Mouse (Mus musculus): ENCODE data around the gene Mto1. TPM values are rescaled to one million over a fixed set of nuclear protein-coding genes. Genes with fewer than 3 reads are reported as not detected.
A peak's percentile ranks its signal among the peaks of the same experiment; 100 is the strongest.
"Not testable (repeated sequence)": the region's sequence is repeated elsewhere in the genome, so short reads cannot be mapped to it uniquely, and the experiment has no call there.

Mto1 gene
- polyA plus RNA-seq, 1 experiment from 2014 or later: 26.7 TPM

DNA sequence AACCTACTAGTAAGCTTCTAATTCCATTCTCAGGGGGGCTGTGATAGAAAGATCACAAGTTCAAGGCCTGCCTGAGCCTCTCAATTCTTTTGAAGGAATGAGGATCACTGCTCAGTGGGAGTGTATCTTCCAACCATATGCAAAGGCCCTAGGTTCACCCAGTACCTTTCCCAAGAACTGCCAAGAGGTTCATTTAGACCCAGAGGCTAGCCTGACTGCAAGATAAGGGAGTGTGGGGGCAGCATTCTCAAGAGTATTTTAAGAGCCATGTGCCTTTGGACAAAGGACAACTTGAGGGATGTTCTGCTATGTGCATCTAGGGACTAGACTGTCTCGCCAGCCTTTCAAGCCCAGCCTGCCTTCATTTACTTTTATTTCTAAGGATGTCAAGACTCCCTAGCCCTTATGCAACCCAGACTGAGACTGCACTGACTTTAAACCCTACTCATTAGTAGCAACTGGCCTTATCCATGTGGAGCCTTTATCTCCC, 28.6 kb downstream of the Mto1 start:
- H3K4me2 ChIP-seq: no peak overlapping the region
- no peaks in the 10 kb centered on the region for H3K27me3 ChIP-seq
- 19% methylated on average over 1 of the region's 1 CpGs for WGBS
- H3K4me3 ChIP-seq (replicated peaks): no peak overlapping the region
- H3K4me1 ChIP-seq: peaks cover 5% of the 10 kb centered on the region
- no peak for ATAC-seq (replicated peaks; ENCODE audit: low FRiP score)
- peaks cover 73% of the 10 kb centered on the region for H3K36me3 ChIP-seq
- H3K9me3 ChIP-seq (replicated peaks): no peaks in the 10 kb centered on the region
- H3K9ac ChIP-seq: no peak overlapping the region
- H3K27ac ChIP-seq: peak overlapping the region; percentile 55

DNA sequence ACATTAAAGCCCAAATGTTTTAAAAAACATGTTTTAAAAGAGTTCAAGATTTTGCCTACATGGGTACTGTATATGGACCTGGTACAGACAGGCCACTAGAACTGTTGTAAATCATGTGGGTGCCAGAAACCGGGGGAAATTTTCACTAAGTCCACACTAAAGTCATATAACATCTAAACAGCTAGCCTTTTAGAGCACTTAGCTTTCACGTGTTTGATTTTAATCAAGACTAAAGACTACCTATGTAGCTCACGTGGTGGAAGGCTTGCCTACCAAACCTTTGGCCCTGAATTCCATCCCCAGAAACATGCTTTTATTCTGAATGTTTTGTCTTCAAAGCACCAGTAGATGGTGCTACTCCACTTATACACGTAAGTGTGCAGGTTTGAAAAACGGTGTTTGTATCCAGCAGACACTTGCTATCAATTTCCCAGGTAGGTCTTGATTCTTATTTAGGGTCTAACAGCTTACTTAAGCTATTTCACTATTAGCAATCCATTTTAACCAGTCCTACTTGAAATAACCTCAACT, 29.1 kb downstream of the Mto1 start:
- H3K4me1 ChIP-seq: peaks cover 5% of the 10 kb centered on the region
- 6% methylated on average over 5 of the region's 5 CpGs for WGBS
- H3K9me3 ChIP-seq (replicated peaks): no peaks in the 10 kb centered on the region
- ATAC-seq (replicated peaks; ENCODE audit: low FRiP score): no peak
- H3K36me3 ChIP-seq: peaks cover 72% of the 10 kb centered on the region
- H3K27ac ChIP-seq: peak overlapping the region; percentile 55
- H3K27me3 ChIP-seq: no peaks in the 10 kb centered on the region
- H3K4me3 ChIP-seq (replicated peaks): no peak overlapping the region
- H3K9ac ChIP-seq: no peak overlapping the region
- no peak overlapping the region for H3K4me2 ChIP-seq

DNA sequence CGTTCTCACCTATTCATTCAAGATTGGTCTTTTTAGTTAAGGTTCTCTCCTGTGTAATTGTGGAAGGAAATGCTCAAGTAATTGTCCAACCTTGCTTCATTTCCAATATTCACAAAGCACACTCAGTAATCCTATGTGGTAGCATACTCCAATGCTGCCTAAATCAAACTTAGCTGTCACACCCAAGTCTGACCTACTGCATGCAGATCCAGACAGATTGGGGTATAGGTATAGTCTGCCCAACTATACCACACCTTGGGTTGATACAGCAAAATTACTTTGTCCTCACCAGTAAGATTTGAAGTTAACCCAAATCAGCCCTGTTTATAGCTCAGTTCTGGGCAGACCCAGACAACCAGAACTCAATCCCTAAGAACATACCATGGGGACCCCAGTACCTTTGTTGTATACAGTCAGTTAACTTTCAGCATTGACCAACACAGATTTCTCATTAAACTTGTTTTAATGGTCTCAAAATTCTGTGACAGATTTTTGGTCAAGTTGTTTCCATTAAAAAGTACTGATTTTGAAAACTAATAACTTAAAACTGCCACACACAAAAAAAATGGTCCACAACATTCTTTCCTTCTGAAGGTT, 30.1 kb downstream of the Mto1 start:
- Histone ChIP-seq H3K4me2 (peak overlapping the region; percentile 26; the same call in 1 of the 2 replicates), H3K4me1 (peaks cover 11% of the 10 kb centered on the region), H3K36me3 (peaks cover 62% of the 10 kb centered on the region), H3K4me3 (replicated peaks) (0 out of 2 replicates have a peak overlapping the region, but pooled peaks have one; percentile 8), H3K27ac (peak overlapping the region; percentile 55; the same call in 1 of the 2 replicates)
- H3K9me3 ChIP-seq (replicated peaks); H3K27me3 ChIP-seq; ATAC-seq (replicated peaks; ENCODE audit: low FRiP score); H3K9ac ChIP-seq: not testable (repeated sequence)
- WGBS: 80% methylated on average over 1 of the region's 1 CpGs

DNA sequence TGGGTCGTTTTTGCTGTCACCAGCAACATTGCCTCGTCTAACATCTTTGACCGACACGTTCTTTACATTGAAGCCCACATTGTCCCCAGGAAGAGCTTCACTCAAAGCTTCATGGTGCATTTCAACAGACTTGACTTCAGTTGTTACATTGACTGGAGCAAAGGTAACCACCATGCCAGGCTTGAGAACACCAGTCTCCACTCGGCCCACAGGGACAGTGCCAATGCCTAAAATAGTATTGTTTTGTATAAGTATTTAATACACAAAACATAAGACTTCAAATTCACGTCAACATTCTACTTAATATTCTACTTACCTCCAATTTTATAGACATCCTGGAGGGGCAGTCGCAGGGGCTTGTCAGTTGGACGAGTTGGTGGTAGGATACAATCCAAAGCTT, 31.3 kb downstream of the Mto1 start:
- WGBS: 22% methylated on average over 8 of the region's 8 CpGs
- ATAC-seq (replicated peaks; ENCODE audit: low FRiP score); H3K9me3 ChIP-seq (replicated peaks); H3K27me3 ChIP-seq: not testable (repeated sequence)
- Histone ChIP-seq H3K4me3 (replicated peaks) (peak overlapping the region; percentile 87), H3K4me2 (peak overlapping the region; percentile 64), H3K27ac (0 out of 2 replicates have a peak overlapping the region, but pooled peaks have one; percentile 23), H3K36me3 (peaks cover 50% of the 10 kb centered on the region), H3K4me1 (peaks cover 11% of the 10 kb centered on the region), H3K9ac (peak overlapping the region; percentile 46)

DNA sequence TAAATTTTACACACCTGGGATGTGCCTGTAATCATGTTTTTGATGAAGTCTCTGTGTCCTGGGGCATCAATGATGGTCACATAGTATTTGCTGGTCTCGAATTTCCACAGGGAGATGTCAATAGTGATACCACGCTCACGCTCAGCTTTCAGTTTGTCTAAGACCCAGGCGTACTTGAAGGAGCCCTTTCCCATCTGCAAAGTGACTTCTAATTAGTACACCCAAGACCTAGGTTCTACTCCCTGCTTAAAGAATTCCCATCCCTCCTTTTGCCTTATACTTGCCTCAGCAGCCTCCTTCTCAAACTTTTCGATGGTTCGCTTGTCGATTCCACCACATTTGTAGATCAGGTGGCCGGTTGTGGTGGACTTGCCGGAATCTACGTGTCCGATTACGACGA, 32.2 kb downstream of the Mto1 start:
- not testable (repeated sequence) for ATAC-seq (replicated peaks; ENCODE audit: low FRiP score); H3K9me3 ChIP-seq (replicated peaks); H3K27me3 ChIP-seq
- H3K9ac ChIP-seq: peak overlapping the region; percentile 90
- peak overlapping the region; percentile 99 for H3K27ac ChIP-seq
- peak overlapping the region; percentile 64 for H3K4me2 ChIP-seq
- H3K4me1 ChIP-seq: peaks cover 11% of the 10 kb centered on the region
- peaks cover 42% of the 10 kb centered on the region for H3K36me3 ChIP-seq
- peak overlapping the region; percentile 87 for H3K4me3 ChIP-seq (replicated peaks)
- WGBS: under 1% methylated on average over 13 of the region's 13 CpGs

- H3K9me3 ChIP-seq (replicated peaks): no peaks in the 10 kb centered on the region
- WGBS: under 1% methylated on average over 46 of the region's 46 CpGs
Measured at GRCm38 (mm10) chr9:78480706-78481358, 32.8 kb downstream of the Mto1 start.

GRCm38 (mm10) chr9:78481423-78482331, 33.7 kb downstream of the Mto1 start:
- peak overlapping the region; percentile 87 for H3K4me3 ChIP-seq (replicated peaks)
- WGBS: 1% methylated on average over 73 of the region's 77 CpGs
- peak overlapping the region; percentile 64 for H3K4me2 ChIP-seq
- H3K9ac ChIP-seq: peak overlapping the region; percentile 90
- peak overlapping the region; percentile 99 for H3K27ac ChIP-seq
- H3K36me3 ChIP-seq: peaks cover 34% of the 10 kb centered on the region
- peaks cover 11% of the 10 kb centered on the region for H3K4me1 ChIP-seq
- ATAC-seq (replicated peaks; ENCODE audit: low FRiP score): peak; percentile 99
- no peaks in the 10 kb centered on the region for H3K27me3 ChIP-seq
- H3K9me3 ChIP-seq (replicated peaks): no peaks in the 10 kb centered on the region

More at GRCm38 (mm10) chr9:78480706-78481358, 32.8 kb downstream of the Mto1 start:
- Histone ChIP-seq H3K4me2 (peak overlapping the region; percentile 64), H3K27ac (peak overlapping the region; percentile 99), H3K4me1 (peaks cover 11% of the 10 kb centered on the region), H3K27me3 (no peaks in the 10 kb centered on the region), H3K9ac (peak overlapping the region; percentile 90), H3K4me3 (replicated peaks) (peak overlapping the region; percentile 87), H3K36me3 (peaks cover 40% of the 10 kb centered on the region)
- ATAC-seq (replicated peaks; ENCODE audit: low FRiP score): peak; percentile 6

DNA sequence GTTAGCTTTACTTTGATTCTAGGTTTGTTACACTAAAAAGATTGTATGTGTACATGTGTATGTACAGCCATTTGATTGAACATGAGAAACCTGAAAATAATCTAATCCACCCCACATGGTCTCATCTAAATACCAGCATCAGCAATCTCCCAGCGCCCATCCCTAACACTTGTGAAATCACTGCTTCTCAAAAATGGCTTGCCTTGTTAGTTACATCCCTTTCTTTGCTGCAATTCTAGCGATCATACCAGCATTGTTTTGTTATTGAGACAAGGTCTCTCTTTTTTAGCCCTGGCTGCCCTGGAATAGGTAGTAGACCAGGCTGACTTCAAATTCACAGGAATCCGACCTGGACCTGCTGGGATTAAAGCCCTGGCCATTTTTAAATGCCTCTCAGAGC, 34.4 kb downstream of the Mto1 start:
- Histone ChIP-seq H3K4me1 (peaks cover 11% of the 10 kb centered on the region), H3K27me3 (no peaks in the 10 kb centered on the region), H3K9me3 (replicated peaks) (no peaks in the 10 kb centered on the region), H3K36me3 (peaks cover 27% of the 10 kb centered on the region), H3K9ac (peak overlapping the region; percentile 63), H3K4me3 (replicated peaks) (peak overlapping the region; percentile 87), H3K4me2 (peak overlapping the region; percentile 64), H3K27ac (peak overlapping the region; percentile 99)
- WGBS: 11% methylated on average over 3 of the region's 3 CpGs
- ATAC-seq (replicated peaks; ENCODE audit: low FRiP score): no peak

- H3K4me3 ChIP-seq (replicated peaks): no peak overlapping the region
- WGBS: 77% methylated on average over 3 of the region's 3 CpGs
- ATAC-seq (replicated peaks; ENCODE audit: low FRiP score): no peak
Measured at GRCm38 (mm10) chr9:78484660-78485059, 36.7 kb downstream of the Mto1 start.

DNA sequence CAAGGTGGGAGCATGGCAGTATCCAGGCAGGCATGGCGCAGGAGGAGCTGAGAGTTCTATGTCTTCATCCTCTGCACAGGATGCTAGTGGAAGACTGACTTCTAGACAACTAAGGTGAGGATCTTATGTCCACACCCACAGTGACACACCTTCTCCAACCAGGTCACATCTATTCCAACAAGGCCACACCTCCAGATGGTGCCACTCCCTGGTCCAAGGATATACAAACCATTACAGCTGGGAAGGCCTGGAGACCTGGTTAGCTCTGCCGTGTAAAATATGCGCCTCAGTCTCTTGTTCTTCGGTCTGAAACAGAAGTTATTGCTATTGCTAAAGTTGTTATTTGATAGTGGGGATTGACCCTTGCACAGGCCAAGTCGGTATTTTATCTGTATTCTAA, 40.0 kb downstream of the Mto1 start:
- not testable (repeated sequence) for H3K27ac ChIP-seq; H3K9ac ChIP-seq; H3K27me3 ChIP-seq; H3K4me2 ChIP-seq; H3K9me3 ChIP-seq (replicated peaks); H3K4me3 ChIP-seq (replicated peaks); H3K36me3 ChIP-seq; H3K4me1 ChIP-seq; ATAC-seq (replicated peaks; ENCODE audit: low FRiP score)
- 96% methylated on average over 5 of the region's 5 CpGs for WGBS

More at GRCm38 (mm10) chr9:78484660-78485059, 36.7 kb downstream of the Mto1 start:
- H3K9ac ChIP-seq: no peak overlapping the region
- no peaks in the 10 kb centered on the region for H3K27me3 ChIP-seq
- no peaks in the 10 kb centered on the region for H3K9me3 ChIP-seq (replicated peaks)
- no peak overlapping the region for H3K4me2 ChIP-seq
- peaks cover 7% of the 10 kb centered on the region for H3K36me3 ChIP-seq
- H3K27ac ChIP-seq: no peak overlapping the region
- H3K4me1 ChIP-seq: peaks cover 7% of the 10 kb centered on the region

DNA sequence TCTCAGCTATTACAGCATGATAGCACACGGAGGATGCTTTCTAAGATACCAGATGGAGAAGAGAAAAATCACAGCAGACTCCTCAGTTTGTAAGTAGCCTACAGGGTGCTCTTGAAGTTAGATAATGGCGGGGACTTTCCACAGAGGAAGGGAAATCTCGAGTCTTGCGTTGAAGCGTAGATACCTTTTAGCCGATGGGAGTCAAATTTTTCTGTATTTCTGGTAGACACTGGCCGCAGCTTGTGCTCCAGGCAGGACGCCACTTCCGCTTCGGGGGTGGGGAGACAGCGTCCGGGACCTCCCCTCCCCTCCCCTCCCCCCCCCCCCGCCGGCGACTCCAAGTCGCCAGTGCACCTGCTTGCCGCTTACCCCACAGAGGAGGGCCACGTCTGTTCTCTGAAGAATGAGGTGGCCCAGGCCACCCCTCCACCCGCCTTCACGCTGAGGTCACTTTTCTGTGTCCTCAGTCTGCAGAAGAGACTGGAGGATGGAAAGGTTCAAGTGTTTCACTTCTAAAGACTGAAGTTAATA, 40.9 kb downstream of the Mto1 start, which contains the start of gene Eef1a1:
Gene Eef1a1 (minus strand): TSS at position 262 of the 531 bp plus-strand sequence.
- peak within 1 kb of the TSS; percentile 43 for H3K4me3 ChIP-seq (replicated peaks)
- ATAC-seq (replicated peaks; ENCODE audit: low FRiP score): peak; percentile 74
- no peaks in the 10 kb centered on the region for H3K9me3 ChIP-seq (replicated peaks)
- WGBS: under 1% methylated on average over 15 of the region's 20 CpGs
- H3K9ac ChIP-seq: peak within 1 kb of the TSS; percentile 37
- H3K27ac ChIP-seq: peak within 1 kb of the TSS; percentile 66
- H3K36me3 ChIP-seq: no peaks in the 10 kb centered on the region
- H3K4me2 ChIP-seq: peak within 1 kb of the TSS; percentile 63
- no peaks in the 10 kb centered on the region for H3K4me1 ChIP-seq
- H3K27me3 ChIP-seq: no peaks in the 10 kb centered on the region

Measured in kidney, embryonic 15.5 days (tissue).